Mouse (Mus musculus): ENCODE data around the gene Pinlyp.

The Pinlyp gene

GRCm38 (mm10) chr7:24546068-24546614, at the start of gene Pinlyp, which contains the start of gene Xrcc1:
Gene Pinlyp, minus strand, starts transcription at chr7:24546118.
Gene Xrcc1, plus strand, starts transcription at chr7:24546289.
- no peak for TF ChIP-seq GATA4 (IDR thresholded peaks at IDR 0.05; ENCODE audit: insufficient replicate concordance, low read length)

- no peak for TF ChIP-seq GATA4 (IDR thresholded peaks at IDR 0.05; ENCODE audit: insufficient replicate concordance, low read length)
Observed at GRCm38 (mm10) chr7:24595464-24595863, 49.5 kb upstream of the Pinlyp start.

GRCm38 (mm10) chr7:24594309-24594803, 48.4 kb upstream of the Pinlyp start:
- no peak for TF ChIP-seq GATA4 (IDR thresholded peaks at IDR 0.05; ENCODE audit: insufficient replicate concordance, low read length)

- TF ChIP-seq GATA4 (IDR thresholded peaks at IDR 0.05; ENCODE audit: insufficient replicate concordance, low read length): no peak
Observed at GRCm38 (mm10) chr7:24593621-24594308, 47.8 kb upstream of the Pinlyp start.

GRCm38 (mm10) chr7:24592781-24593180, 46.9 kb upstream of the Pinlyp start:
- no peak for TF ChIP-seq GATA4 (IDR thresholded peaks at IDR 0.05; ENCODE audit: insufficient replicate concordance, low read length)

- no peak for TF ChIP-seq GATA4 (IDR thresholded peaks at IDR 0.05; ENCODE audit: insufficient replicate concordance, low read length)
Observed at GRCm38 (mm10) chr7:24592163-24592562, 46.2 kb upstream of the Pinlyp start.

- no peak for TF ChIP-seq GATA4 (IDR thresholded peaks at IDR 0.05; ENCODE audit: insufficient replicate concordance, low read length)
Observed at GRCm38 (mm10) chr7:24591735-24592134, 45.8 kb upstream of the Pinlyp start.

GRCm38 (mm10) chr7:24588336-24588735, 42.4 kb upstream of the Pinlyp start:
- TF ChIP-seq GATA4 (IDR thresholded peaks at IDR 0.05; ENCODE audit: insufficient replicate concordance, low read length): no peak

GRCm38 (mm10) chr7:24587330-24588105, 41.6 kb upstream of the Pinlyp start, which contains the start of the genes Ethe1 and Zfp575:
Gene Ethe1, plus strand, starts transcription at chr7:24587543.
Gene Zfp575, minus strand, starts transcription at chr7:24587641.
- TF ChIP-seq GATA4 (IDR thresholded peaks at IDR 0.05; ENCODE audit: insufficient replicate concordance, low read length): no peak

GRCm38 (mm10) chr7:24586828-24587227, 40.9 kb upstream of the Pinlyp start:
- TF ChIP-seq GATA4 (IDR thresholded peaks at IDR 0.05; ENCODE audit: insufficient replicate concordance, low read length): no peak

- TF ChIP-seq GATA4 (IDR thresholded peaks at IDR 0.05; ENCODE audit: insufficient replicate concordance, low read length): no peak
Observed at GRCm38 (mm10) chr7:24585995-24586394, 40.1 kb upstream of the Pinlyp start.

- no peak for TF ChIP-seq GATA4 (IDR thresholded peaks at IDR 0.05; ENCODE audit: insufficient replicate concordance, low read length)
Observed at GRCm38 (mm10) chr7:24584876-24585275, 39.0 kb upstream of the Pinlyp start.

GRCm38 (mm10) chr7:24577811-24578210, 31.9 kb upstream of the Pinlyp start:
- TF ChIP-seq GATA4 (IDR thresholded peaks at IDR 0.05; ENCODE audit: insufficient replicate concordance, low read length): no peak

- no peak for TF ChIP-seq GATA4 (IDR thresholded peaks at IDR 0.05; ENCODE audit: insufficient replicate concordance, low read length)
Observed at GRCm38 (mm10) chr7:24574224-24574796, 28.4 kb upstream of the Pinlyp start.

- no peak for TF ChIP-seq GATA4 (IDR thresholded peaks at IDR 0.05; ENCODE audit: insufficient replicate concordance, low read length)
Observed at GRCm38 (mm10) chr7:24572455-24572854, 26.5 kb upstream of the Pinlyp start.

All from liver, adult (tissue).